13 mouse cellular contexts compared by ENCODE assay signal in the genomic region with DNA sequence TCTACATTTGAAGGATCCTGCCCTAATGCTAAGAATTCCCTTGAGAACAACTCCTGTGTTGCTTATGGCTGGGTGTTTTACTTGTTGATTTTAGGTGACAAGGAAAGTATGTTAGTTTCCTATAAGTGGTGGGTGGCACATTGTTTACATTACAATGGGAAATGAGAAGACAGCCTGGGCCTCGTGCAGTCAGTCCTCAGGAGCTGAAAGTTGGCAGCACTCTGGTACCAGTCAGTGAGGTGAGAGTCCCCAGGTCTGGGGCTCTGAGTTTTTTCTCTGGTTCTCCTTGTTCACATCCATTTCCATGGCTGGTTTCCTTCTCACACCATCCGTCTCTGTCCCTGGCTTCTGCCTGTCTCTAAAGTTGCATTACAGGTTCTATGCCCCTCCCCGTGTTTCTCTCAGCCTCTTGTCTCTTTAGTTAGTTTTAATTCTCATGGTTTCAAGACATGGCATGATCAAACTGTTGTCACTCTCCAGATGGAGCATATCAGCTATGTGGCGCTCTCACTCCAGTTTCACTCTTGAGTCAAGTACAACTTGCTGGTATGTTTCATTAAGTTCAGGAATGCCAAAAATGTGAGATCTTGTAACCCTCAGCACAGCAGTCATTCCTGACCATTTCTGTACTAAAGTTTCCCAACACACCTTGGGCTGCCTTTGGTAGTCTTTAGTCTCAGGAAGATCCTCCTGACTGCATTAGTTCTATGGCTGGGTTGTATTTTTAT. TPM values are rescaled to one million over a fixed set of nuclear protein-coding genes. Genes with fewer than 3 reads are reported as not detected.
DNase-seq lines count a peak whose midpoint lies in the region; ATAC-seq lines count a peak whose summit lies in the region.
"Had no signal": no experiment of that assay in that cellular context is flagged by ENCODE, and none has a peak within 500 bp of the region (broad histone marks: within the 10 kb centered on the region; RNA-seq: fewer than 3 reads in every experiment).

No protein-coding gene starts in this region.

- peaks cover 5% of the 10 kb centered on the region; the same call in 1 of the 2 replicates for H3K4me1 ChIP-seq in heart, embryonic 12.5 days (replicated peaks)
- H3K4me1 ChIP-seq in limb, embryonic 10.5 days: no peaks in the 10 kb centered on the region
- H3K4me1 ChIP-seq in stomach, embryonic 15.5 days: 0 out of 2 replicates have a peak, but pooled peaks cover 6% of the 10 kb centered on the region
- H3K4me1 ChIP-seq: heart, embryonic 15.5 days had no signal

- H3K27me3 ChIP-seq in heart, embryonic 12.5 days (replicated peaks): no peaks in the 10 kb centered on the region
- no peaks in the 10 kb centered on the region for H3K27me3 ChIP-seq in limb, embryonic 10.5 days (ENCODE audit: low read depth, poor library complexity, severe bottlenecking)
- no peaks in the 10 kb centered on the region for H3K27me3 ChIP-seq in stomach, embryonic 15.5 days (replicated peaks)
- H3K27me3 ChIP-seq: heart, embryonic 15.5 days had no signal

- no peak overlapping the region for H3K4me3 ChIP-seq in heart, embryonic 12.5 days
- H3K4me3 ChIP-seq in limb, embryonic 10.5 days: no peak overlapping the region
- no peak overlapping the region for H3K4me3 ChIP-seq in stomach, embryonic 15.5 days (replicated peaks)
- H3K4me3 ChIP-seq: heart, embryonic 15.5 days had no signal

- ATAC-seq in heart, embryonic 12.5 days (ENCODE audit: insufficient number of reproducible peaks, low FRiP score): no peak
- ATAC-seq in stomach, embryonic 15.5 days (ENCODE audit: insufficient read depth, low FRiP score, low read depth): no peak
- ATAC-seq: liver, postnatal 0 days had no signal

- 0 out of 2 replicates have a peak overlapping the region, but pooled peaks have one; percentile 11 for H3K4me2 ChIP-seq in heart, embryonic 12.5 days
- H3K4me2 ChIP-seq in stomach, embryonic 15.5 days: no peak overlapping the region
- H3K4me2 ChIP-seq: heart, embryonic 15.5 days had no signal

- H3K9me3 ChIP-seq in heart, embryonic 12.5 days (replicated peaks): no peaks in the 10 kb centered on the region
- no peaks in the 10 kb centered on the region; the same call in 1 of the 2 replicates for H3K9me3 ChIP-seq in limb, embryonic 10.5 days (replicated peaks)
- no peaks in the 10 kb centered on the region for H3K9me3 ChIP-seq in stomach, embryonic 15.5 days
- H3K9me3 ChIP-seq: heart, embryonic 15.5 days had no signal

- 25% methylated on average over 4 of the region's 4 CpGs for WGBS in heart, embryonic 12.5 days
- WGBS in limb, embryonic 10.5 days: 66% methylated on average over 4 of the region's 4 CpGs
- WGBS in stomach, embryonic 15.5 days: 36% methylated on average over 4 of the region's 4 CpGs

- intact Hi-C loops in gastrocnemius, postnatal 36 days (cut with DNase I): no loop called here

- no peaks in the 10 kb centered on the region for H3K36me3 ChIP-seq in heart, embryonic 12.5 days
- no peaks in the 10 kb centered on the region for H3K36me3 ChIP-seq in limb, embryonic 10.5 days
- no peaks in the 10 kb centered on the region for H3K36me3 ChIP-seq in stomach, embryonic 15.5 days
- H3K36me3 ChIP-seq: heart, embryonic 15.5 days had no signal

- H3K9ac ChIP-seq in heart, embryonic 12.5 days: no peak overlapping the region
- H3K9ac ChIP-seq in stomach, embryonic 15.5 days: no peak overlapping the region
- H3K9ac ChIP-seq: heart, embryonic 15.5 days; liver, postnatal 0 days had no signal

- H3K27ac ChIP-seq in heart, embryonic 12.5 days (ENCODE audit: poor library complexity, severe bottlenecking): no peak overlapping the region
- H3K27ac ChIP-seq in limb, embryonic 10.5 days: no peak overlapping the region
- peak overlapping the region; percentile 31; the same call in 1 of the 2 replicates for H3K27ac ChIP-seq in stomach, embryonic 15.5 days
- H3K27ac ChIP-seq: heart, embryonic 15.5 days had no signal

- DNase-seq in heart, postnatal 4 days: no peak
- DNase-seq in kidney, adult 18-20 months: peak; percentile 32
- peak; percentile 29 for DNase-seq in limb, embryonic 10.5 days (ENCODE audit: low spot score)
- DNase-seq in testis, postnatal 10 days (ENCODE audit: low spot score): no peak
- no peak for DNase-seq in gastrocnemius, postnatal 4 days (ENCODE audit: low spot score in 2 of 2)
- no peak for DNase-seq in gastrocnemius, postnatal 36 days
- DNase-seq: cerebellum, adult 18-20 months; liver, postnatal 0 days; thymus, postnatal 14 days had no signal

RNA-seq across cellular contexts. Expression of a gene that starts 24.1 kb away (rescaled TPM):
- 0.23 and 0.31 TPM in 2 replicates for polyA plus RNA-seq in heart, embryonic 12.5 days (2016; fragmentation: Nextera tagmentation; extraction: Ambion mirVana)
- under 1 TPM; 0.36 to 0.38 TPM for total RNA-seq in heart, postnatal 4 days (2021)
- polyA plus RNA-seq in limb, embryonic 10.5 days (2016; fragmentation: Nextera tagmentation; extraction: Ambion mirVana): 0.83 and 1.2 TPM in 2 replicates
- 7.6 TPM in 2 replicates for polyA plus RNA-seq in stomach, embryonic 15.5 days (2015; fragmentation: Nextera tagmentation; extraction: Ambion mirVana)
- total RNA-seq in gastrocnemius, postnatal 4 days (2021): under 1 TPM; 0.15 to 0.21 TPM
- total RNA-seq in gastrocnemius, postnatal 36 days (2021): 1 to 10 TPM in 1 of 2 experiments, under 1 TPM in 1; 0.42 to 1.6 TPM
- total RNA-seq: monocyte, adult 5-6 weeks had no signal

RNA-seq across cellular contexts. Expression of a gene that starts 58.3 kb away (rescaled TPM):
- polyA plus RNA-seq in heart, embryonic 12.5 days (2016; fragmentation: Nextera tagmentation; extraction: Ambion mirVana): 24.2 and 27.1 TPM in 2 replicates
- total RNA-seq in heart, postnatal 4 days (2021): 10 to 100 TPM; 15.7 to 16.1 TPM
- 9.3 and 10.3 TPM in 2 replicates for polyA plus RNA-seq in limb, embryonic 10.5 days (2016; fragmentation: Nextera tagmentation; extraction: Ambion mirVana)
- polyA plus RNA-seq in stomach, embryonic 15.5 days (2015; fragmentation: Nextera tagmentation; extraction: Ambion mirVana): 30.9 and 31.0 TPM in 2 replicates
- total RNA-seq in gastrocnemius, postnatal 4 days (2021): 10 to 100 TPM; 25.3 to 25.5 TPM
- 1 to 10 TPM; 4.2 to 4.8 TPM for total RNA-seq in gastrocnemius, postnatal 36 days (2021)

Comparison
In these comparisons a context has a peak if more than half of its experiments do, and no peak if none do; other contexts are left out.
1. DNase-seq: peak in kidney, adult 18-20 months (single experiment) and limb, embryonic 10.5 days (single experiment); none in heart, postnatal 4 days (single experiment), testis, postnatal 10 days (single experiment), gastrocnemius, postnatal 4 days (0 of 2) and gastrocnemius, postnatal 36 days (0 of 2).